Mouse (Mus musculus) liver, embryonic 15.5 days (tissue): ENCODE data around the gene Aldh6a1. TPM values are rescaled to one million over a fixed set of nuclear protein-coding genes. Genes with fewer than 3 reads are reported as not detected.
A peak's percentile ranks its signal among the peaks of the same experiment; 100 is the strongest.

Experiments
- ATAC-seq: fragments of 200-750 bp; cut with Nextera tagmentation; 2 replicates; pipeline ENCODE4 v1.8.0; 2017; ENCODE audit warnings: moderate number of reproducible peaks, mild to moderate bottlenecking, moderate library complexity; ENCODE audit not compliant: insufficient read depth
- H3K27ac ChIP-seq: fragments of 300-500 bp; sonication (generic); replicated peaks from 2 replicates; pipeline ENCODE4 v1.5.1; 2015; ENCODE audit warnings: mild to moderate bottlenecking, inconsistent platforms
- H3K27me3 ChIP-seq: fragments of 300-500 bp; sonication (generic); 2 replicates; pipeline ENCODE4 v1.6.1; 2015; ENCODE audit warnings: mild to moderate bottlenecking, inconsistent platforms
- H3K36me3 ChIP-seq: fragments of 300-500 bp; sonication (generic); replicated peaks from 2 replicates; pipeline ENCODE4 v1.6.1; 2015; ENCODE audit warnings: moderate library complexity, mild to moderate bottlenecking, inconsistent platforms
- H3K4me1 ChIP-seq: fragments of 300-500 bp; sonication (generic); replicated peaks from 2 replicates; pipeline ENCODE4 v1.6.1; 2015; ENCODE audit warnings: inconsistent platforms
- H3K4me2 ChIP-seq: fragments of 300-500 bp; sonication (generic); 2 replicates; pipeline ENCODE4 v1.6.1; 2015; ENCODE audit warnings: moderate library complexity, mild to moderate bottlenecking, inconsistent platforms
- H3K4me3 ChIP-seq: fragments of 300-500 bp; sonication (generic); replicated peaks from 2 replicates; pipeline ENCODE4 v1.5.1; 2015; ENCODE audit warnings: mild to moderate bottlenecking, inconsistent platforms
- H3K9ac ChIP-seq: fragments of 300-500 bp; sonication (generic); 2 replicates; pipeline ENCODE4 v1.6.1; 2015; ENCODE audit warnings: moderate library complexity, mild to moderate bottlenecking, inconsistent platforms
- H3K9me3 ChIP-seq: fragments of 300-500 bp; sonication (generic); replicated peaks from 2 replicates; pipeline ENCODE4 v1.6.1; 2016; ENCODE audit warnings: inconsistent platforms
- WGBS: fragments of 180-500 bp; shearing (Covaris S2); methylation state at CpG from one replicate; pipeline ENCODE4 v1.1.7; 2015; ENCODE audit warnings: mixed read lengths; ENCODE audit not compliant: insufficient replicate concordance; 5-methylcytosine and 5-hydroxymethylcytosine counted together
- polyA plus RNA-seq: library from polyadenylated mRNA; unstranded; fragments of >200 nt; fragmentation: Nextera tagmentation; extraction: Ambion mirVana; gene quantifications from 2 replicates; pipeline ENCODE4 v1.2.1, GENCODE M21; 2015

Gene Aldh6a1
- polyA plus RNA-seq, 1 experiment from 2014 or later = 33.7 TPM

- WGBS = 85% methylated on average over 3 of the region's 3 CpGs
- no peak overlapping the region for H3K4me3 ChIP-seq
- peaks cover 28% of the 10 kb centered on the region for H3K4me1 ChIP-seq
- no peaks in the 10 kb centered on the region for H3K27me3 ChIP-seq
- H3K9ac ChIP-seq = no peak overlapping the region
- peaks cover 49% of the 10 kb centered on the region for H3K36me3 ChIP-seq
- no peak overlapping the region for H3K4me2 ChIP-seq
- no peak for ATAC-seq
- H3K27ac ChIP-seq = no peak overlapping the region
- no peaks in the 10 kb centered on the region for H3K9me3 ChIP-seq
Measured at GRCm38 (mm10) chr12:84456911-84457310, 6.1 kb upstream of the Aldh6a1 start.

GRCm38 (mm10) chr12:84451801-84452200 lies 997 bp upstream of the Aldh6a1 start:
- Histone ChIP-seq H3K9ac (peak overlapping the region; percentile 73), H3K4me3 (peak overlapping the region; percentile 76), H3K9me3 (no peaks in the 10 kb centered on the region), H3K27ac (peak overlapping the region; percentile 84), H3K4me1 (peaks cover 38% of the 10 kb centered on the region), H3K4me2 (peak overlapping the region; percentile 90), H3K27me3 (peaks cover 14% of the 10 kb centered on the region; the same call in 1 of the 2 replicates), H3K36me3 (peaks cover 5% of the 10 kb centered on the region)
- WGBS = 1% methylated on average over 11 of the region's 11 CpGs
- ATAC-seq = no peak

- 0% methylated on average over 6 of the region's 6 CpGs for WGBS
- Histone ChIP-seq H3K36me3 (0 out of 2 replicates have a peak, but pooled peaks cover 1% of the 10 kb centered on the region), H3K4me2 (peak overlapping the region; percentile 90), H3K27me3 (peaks cover 16% of the 10 kb centered on the region; the same call in 1 of the 2 replicates), H3K4me1 (peaks cover 38% of the 10 kb centered on the region), H3K9me3 (no peaks in the 10 kb centered on the region), H3K27ac (peak overlapping the region; percentile 85), H3K9ac (peak overlapping the region; percentile 67), H3K4me3 (peak overlapping the region; percentile 76)
- ATAC-seq = peak; percentile 1; the same call in 1 of the 2 replicates
Measured at GRCm38 (mm10) chr12:84450351-84450717, 470 bp downstream of the Aldh6a1 start.

DNA sequence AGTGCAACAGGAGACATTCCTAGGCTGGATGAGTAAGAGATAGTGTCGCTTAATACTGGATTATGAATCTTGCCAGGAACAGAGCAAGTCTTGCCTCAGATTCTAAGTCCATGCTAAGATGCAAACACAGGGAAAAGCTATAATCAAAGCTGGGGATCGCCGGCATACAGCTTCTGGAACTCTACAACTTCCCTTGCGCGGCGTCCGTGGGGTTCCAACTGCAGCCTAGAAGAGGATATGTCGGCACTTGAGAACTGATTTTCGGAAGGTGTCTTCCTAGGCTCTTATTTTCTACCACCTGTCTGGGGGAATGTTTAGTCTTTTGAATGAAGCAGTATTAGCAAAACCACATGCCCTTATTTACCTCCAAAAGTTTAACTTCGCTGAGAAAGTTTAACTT lies 917 bp downstream of the Aldh6a1 start:
- 50% methylated on average over 10 of the region's 10 CpGs for WGBS
- Histone ChIP-seq H3K27ac (peak overlapping the region; percentile 85), H3K4me3 (peak overlapping the region; percentile 76), H3K4me2 (peak overlapping the region; percentile 90), H3K4me1 (peaks cover 38% of the 10 kb centered on the region), H3K9me3 (no peaks in the 10 kb centered on the region), H3K36me3 (no peaks in the 10 kb centered on the region), H3K9ac (peak overlapping the region; percentile 67), H3K27me3 (peaks cover 18% of the 10 kb centered on the region; the same call in 1 of the 2 replicates)
- no peak for ATAC-seq

DNA sequence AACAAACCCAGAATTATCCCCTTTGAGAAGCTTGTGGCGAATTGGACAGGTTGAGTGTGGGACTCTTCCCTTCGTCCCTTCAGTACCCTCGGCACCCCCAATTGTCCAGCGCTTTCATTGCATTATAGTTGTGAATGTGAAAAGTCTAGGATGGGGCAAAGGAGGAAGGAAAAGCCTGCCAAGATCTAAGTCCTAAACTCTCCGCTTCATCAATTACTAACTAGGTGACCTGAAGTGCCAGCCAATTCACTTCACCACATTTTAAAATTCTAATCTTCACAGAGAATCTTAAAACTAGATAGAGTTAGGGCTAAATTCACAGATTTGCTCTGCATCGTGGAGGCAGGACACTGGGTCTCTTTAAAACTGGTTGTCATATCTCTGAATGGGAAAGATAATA lies 2.6 kb downstream of the Aldh6a1 start:
- H3K27me3 ChIP-seq = peaks cover 18% of the 10 kb centered on the region; the same call in 1 of the 2 replicates
- H3K27ac ChIP-seq = no peak overlapping the region
- no peak overlapping the region for H3K9ac ChIP-seq
- ATAC-seq = no peak
- no peak overlapping the region for H3K4me2 ChIP-seq
- WGBS = 70% methylated on average over 6 of the region's 6 CpGs
- H3K4me1 ChIP-seq = peaks cover 23% of the 10 kb centered on the region
- no peaks in the 10 kb centered on the region for H3K36me3 ChIP-seq
- no peaks in the 10 kb centered on the region for H3K9me3 ChIP-seq
- H3K4me3 ChIP-seq = no peak overlapping the region

- Histone ChIP-seq H3K27ac (no peak overlapping the region), H3K36me3 (no peaks in the 10 kb centered on the region), H3K4me2 (no peak overlapping the region), H3K27me3 (peaks cover 18% of the 10 kb centered on the region; the same call in 1 of the 2 replicates), H3K9ac (no peak overlapping the region), H3K9me3 (no peaks in the 10 kb centered on the region), H3K4me3 (no peak overlapping the region), H3K4me1 (peaks cover 15% of the 10 kb centered on the region)
- 58% methylated on average over 1 of the region's 1 CpGs for WGBS
- ATAC-seq = no peak
Measured at GRCm38 (mm10) chr12:84447386-84447785, 3.4 kb downstream of the Aldh6a1 start.

- no peak for ATAC-seq
- no peaks in the 10 kb centered on the region for H3K4me1 ChIP-seq
- peaks cover 10% of the 10 kb centered on the region; the same call in 1 of the 2 replicates for H3K27me3 ChIP-seq
- 57% methylated on average over 4 of the region's 4 CpGs for WGBS
- no peak overlapping the region for H3K9ac ChIP-seq
- H3K4me2 ChIP-seq = no peak overlapping the region
- H3K4me3 ChIP-seq = no peak overlapping the region
- H3K9me3 ChIP-seq = no peaks in the 10 kb centered on the region
- peaks cover 9% of the 10 kb centered on the region; the same call in 1 of the 2 replicates for H3K36me3 ChIP-seq
- H3K27ac ChIP-seq = no peak overlapping the region
Measured at GRCm38 (mm10) chr12:84442526-84442925, 8.3 kb downstream of the Aldh6a1 start.

DNA sequence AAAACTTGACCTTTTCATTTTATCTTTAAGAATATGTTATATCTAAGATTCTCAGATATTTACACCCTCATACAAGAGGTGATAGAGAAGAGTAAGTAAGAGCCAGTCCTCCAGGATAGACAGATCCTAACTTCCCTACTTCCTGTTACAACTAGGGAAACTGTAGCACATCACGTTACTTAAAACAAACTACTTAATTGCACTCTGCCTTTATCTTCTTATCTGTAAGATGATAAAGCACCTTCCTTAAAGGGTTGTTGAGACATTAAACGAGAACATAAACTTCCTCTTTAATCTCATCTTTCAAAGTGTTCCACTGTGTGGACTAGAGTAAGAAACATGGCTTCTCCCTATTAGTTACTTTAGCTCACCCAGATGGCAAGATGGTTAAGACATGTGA lies 12.1 kb downstream of the Aldh6a1 start:
- H3K4me3 ChIP-seq = no peak overlapping the region
- WGBS = 41% methylated on average over 2 of the region's 2 CpGs
- peaks cover 9% of the 10 kb centered on the region; the same call in 1 of the 2 replicates for H3K36me3 ChIP-seq
- H3K9me3 ChIP-seq = no peaks in the 10 kb centered on the region
- no peaks in the 10 kb centered on the region for H3K4me1 ChIP-seq
- no peaks in the 10 kb centered on the region for H3K27me3 ChIP-seq
- H3K4me2 ChIP-seq = no peak overlapping the region
- no peak overlapping the region for H3K9ac ChIP-seq
- no peak for ATAC-seq
- H3K27ac ChIP-seq = no peak overlapping the region

DNA sequence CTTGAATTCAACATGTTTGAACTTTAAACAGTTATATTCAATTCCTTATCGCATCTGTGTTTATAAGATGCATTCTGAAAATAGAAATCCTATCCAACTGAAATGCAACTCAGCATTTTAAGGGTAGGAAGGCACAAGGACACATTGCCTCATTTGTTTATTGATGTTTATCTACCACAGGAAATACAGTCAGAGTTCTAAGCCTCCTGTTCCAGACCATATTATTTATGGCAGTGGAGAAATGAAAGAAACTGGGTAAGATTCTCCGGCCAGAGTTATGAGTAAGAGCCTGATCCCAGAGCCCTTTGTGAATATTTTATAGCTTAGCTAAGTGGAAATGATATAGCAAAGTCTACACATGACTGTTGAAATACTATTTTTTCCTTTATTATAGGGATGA lies 21.0 kb downstream of the Aldh6a1 start:
- H3K27ac ChIP-seq = no peak overlapping the region
- ATAC-seq = no peak
- H3K36me3 ChIP-seq = peaks cover 12% of the 10 kb centered on the region; the same call in 1 of the 2 replicates
- H3K4me2 ChIP-seq = no peak overlapping the region
- WGBS = 77% methylated on average over 2 of the region's 2 CpGs
- H3K4me3 ChIP-seq = no peak overlapping the region
- H3K9ac ChIP-seq = no peak overlapping the region
- H3K9me3 ChIP-seq = no peaks in the 10 kb centered on the region
- H3K27me3 ChIP-seq = no peaks in the 10 kb centered on the region
- no peaks in the 10 kb centered on the region for H3K4me1 ChIP-seq

GRCm38 (mm10) chr12:84423990-84424389 lies 26.8 kb downstream of the Aldh6a1 start:
- 46% methylated on average over 3 of the region's 3 CpGs for WGBS
- ATAC-seq = no peak
- no peak overlapping the region for H3K4me3 ChIP-seq

DNA sequence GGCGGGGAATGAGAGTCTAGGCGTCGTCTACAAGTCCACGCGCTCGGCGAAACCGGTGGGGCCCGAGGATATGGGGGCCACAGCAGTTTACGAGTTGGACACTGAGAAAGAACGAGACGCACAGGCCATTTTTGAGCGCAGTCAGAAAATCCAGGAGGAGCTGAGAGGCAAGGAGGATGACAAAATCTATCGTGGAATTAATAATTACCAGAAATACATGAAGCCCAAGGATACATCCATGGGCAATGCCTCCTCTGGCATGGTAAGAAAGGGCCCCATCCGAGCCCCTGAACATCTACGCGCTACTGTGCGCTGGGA lies 33.2 kb downstream of the Aldh6a1 start:
- Histone ChIP-seq H3K9ac (peak overlapping the region; percentile 77), H3K36me3 (no peaks in the 10 kb centered on the region), H3K27ac (peak overlapping the region; percentile 93), H3K27me3 (no peaks in the 10 kb centered on the region), H3K4me3 (peak overlapping the region; percentile 77), H3K9me3 (no peaks in the 10 kb centered on the region), H3K4me1 (peaks cover 9% of the 10 kb centered on the region), H3K4me2 (peak overlapping the region; percentile 93)
- 34% methylated on average over 18 of the region's 18 CpGs for WGBS
- no peak for ATAC-seq

More at GRCm38 (mm10) chr12:84423990-84424389, 26.8 kb downstream of the Aldh6a1 start:
- H3K9ac ChIP-seq = no peak overlapping the region
- no peak overlapping the region for H3K27ac ChIP-seq
- H3K36me3 ChIP-seq = no peaks in the 10 kb centered on the region
- H3K4me1 ChIP-seq = no peaks in the 10 kb centered on the region
- H3K27me3 ChIP-seq = no peaks in the 10 kb centered on the region
- H3K4me2 ChIP-seq = no peak overlapping the region
- no peaks in the 10 kb centered on the region for H3K9me3 ChIP-seq
